Mouse (Mus musculus) small intestine, adult 2 months (tissue): ENCODE data around the gene Ube2d1. TPM values are rescaled to one million over a fixed set of nuclear protein-coding genes. Genes with fewer than 3 reads are reported as not detected.
A peak's percentile ranks its signal among the peaks of the same experiment; 100 is the strongest.

ENCODE experiments used
- H3K27ac ChIP-seq: fragments of 200-500 bp; 2 replicates; pipeline ENCODE4 v1.5.1; 2012; ENCODE audit warnings: low read depth, low read length, control low read depth, inconsistent platforms; ENCODE audit not compliant: insufficient read depth
- H3K27me3 ChIP-seq: fragments of 200-500 bp; 2 replicates; pipeline ENCODE4 v1.6.1; 2012; ENCODE audit warnings: mild to moderate bottlenecking, moderate library complexity, low read length, inconsistent platforms; ENCODE audit not compliant: control insufficient read depth, insufficient read depth
- H3K36me3 ChIP-seq: fragments of 200-500 bp; 2 replicates; pipeline ENCODE4 v1.6.1; 2012; ENCODE audit warnings: mild to moderate bottlenecking, low read length, control low read depth, inconsistent platforms; ENCODE audit not compliant: control insufficient read depth, insufficient read depth
- H3K4me1 ChIP-seq: fragments of 200-500 bp; 2 replicates; pipeline ENCODE4 v1.6.1; 2012; ENCODE audit warnings: low read length, inconsistent platforms, mixed read lengths; ENCODE audit not compliant: control insufficient read depth, insufficient read depth, insufficient read length
- H3K4me3 ChIP-seq: fragments of 200-500 bp; 2 replicates; pipeline ENCODE4 v1.5.1; 2012; ENCODE audit warnings: low read depth, mild to moderate bottlenecking, control low read depth, inconsistent platforms, low read length, moderate library complexity
- CTCF ChIP-seq: fragments of 200-500 bp; IDR thresholded peaks from 2 replicates; pipeline ENCODE4 v1.5.1; 2012; ENCODE audit warnings: low read depth, mild to moderate bottlenecking, control low read depth, inconsistent platforms, low read length, moderate library complexity, mixed read lengths; ENCODE audit not compliant: insufficient replicate concordance, insufficient read length; ENCODE audit errors: extremely low read depth
- POLR2A ChIP-seq: fragments of 200-500 bp; IDR thresholded peaks from 2 replicates; pipeline ENCODE4 v1.6.1; 2012; ENCODE audit warnings: low read depth, mild to moderate bottlenecking, control low read depth, inconsistent platforms, low read length, moderate library complexity
- WGBS: fragments of 180-500 bp; shearing (Covaris S2); methylation state at CpG from one replicate; pipeline ENCODE4 v1.1.7; 2018; 5-methylcytosine and 5-hydroxymethylcytosine counted together
- polyA plus RNA-seq: library from polyadenylated mRNA; depleted of rRNA; stranded (reverse); fragments of >200 nt; gene quantifications from 2 replicates; pipeline ENCODE4 v1.2.3, GENCODE M21; 2012

The Ube2d1 gene
- polyA plus RNA-seq, 1 experiment = 18.4 TPM

- Histone ChIP-seq H3K27ac (no peak overlapping the region), H3K4me3 (no peak overlapping the region), H3K4me1 (no peaks in the 10 kb centered on the region), H3K27me3 (no peaks in the 10 kb centered on the region), H3K36me3 (no peaks in the 10 kb centered on the region)
- TF ChIP-seq CTCF = no peak
- no peak for TF ChIP-seq POLR2A
- WGBS = 44% methylated on average over 3 of the region's 3 CpGs
These were observed 29.5 kb upstream of the Ube2d1 start for GRCm38 (mm10) chr10:71314596-71314995.

- H3K27me3 ChIP-seq = no peaks in the 10 kb centered on the region
- no peak for TF ChIP-seq CTCF
- no peak for TF ChIP-seq POLR2A
- H3K27ac ChIP-seq = no peak overlapping the region
- WGBS = 53% methylated on average over 3 of the region's 3 CpGs
- H3K36me3 ChIP-seq = no peaks in the 10 kb centered on the region
- no peaks in the 10 kb centered on the region for H3K4me1 ChIP-seq
- no peak overlapping the region for H3K4me3 ChIP-seq
These were observed 25.2 kb upstream of the Ube2d1 start for GRCm38 (mm10) chr10:71310288-71310687.

GRCm38 (mm10) chr10:71308199-71308598 lies 23.1 kb upstream of the Ube2d1 start:
- H3K27ac ChIP-seq = no peak overlapping the region
- 82% methylated on average over 5 of the region's 5 CpGs for WGBS
- H3K4me1 ChIP-seq = no peaks in the 10 kb centered on the region
- no peaks in the 10 kb centered on the region for H3K27me3 ChIP-seq
- no peaks in the 10 kb centered on the region for H3K36me3 ChIP-seq
- no peak overlapping the region for H3K4me3 ChIP-seq
- TF ChIP-seq CTCF (no peak), POLR2A (no peak)

GRCm38 (mm10) chr10:71306759-71307158 lies 21.7 kb upstream of the Ube2d1 start:
- Histone ChIP-seq H3K36me3 (no peaks in the 10 kb centered on the region), H3K27me3 (no peaks in the 10 kb centered on the region), H3K27ac (no peak overlapping the region), H3K4me3 (no peak overlapping the region), H3K4me1 (no peaks in the 10 kb centered on the region)
- TF ChIP-seq CTCF (no peak), POLR2A (no peak)
- WGBS = 62% methylated on average over 6 of the region's 6 CpGs

GRCm38 (mm10) chr10:71306190-71306589 lies 21.1 kb upstream of the Ube2d1 start:
- Histone ChIP-seq H3K4me1 (no peaks in the 10 kb centered on the region), H3K4me3 (no peak overlapping the region; the same call in 1 of the 2 replicates), H3K27me3 (no peaks in the 10 kb centered on the region), H3K36me3 (no peaks in the 10 kb centered on the region), H3K27ac (no peak overlapping the region)
- no peak for TF ChIP-seq POLR2A
- TF ChIP-seq CTCF = peak; percentile 53; the same call in 1 of the 2 replicates
- WGBS = 16% methylated on average over 6 of the region's 6 CpGs

- WGBS = 21% methylated on average over 5 of the region's 5 CpGs
- Histone ChIP-seq H3K4me1 (no peaks in the 10 kb centered on the region), H3K27ac (no peak overlapping the region), H3K36me3 (no peaks in the 10 kb centered on the region), H3K27me3 (peaks cover 5% of the 10 kb centered on the region), H3K4me3 (no peak overlapping the region)
- TF ChIP-seq POLR2A (no peak), CTCF (no peak)
These were observed 17.4 kb upstream of the Ube2d1 start for GRCm38 (mm10) chr10:71302490-71302889.

- peaks cover 5% of the 10 kb centered on the region for H3K27me3 ChIP-seq
- H3K27ac ChIP-seq = no peak overlapping the region
- 69% methylated on average over 16 of the region's 16 CpGs for WGBS
- TF ChIP-seq POLR2A (no peak), CTCF (no peak)
- no peaks in the 10 kb centered on the region for H3K4me1 ChIP-seq
- H3K36me3 ChIP-seq = no peaks in the 10 kb centered on the region
- no peak overlapping the region for H3K4me3 ChIP-seq
These were observed 15.1 kb upstream of the Ube2d1 start for GRCm38 (mm10) chr10:71300161-71300560.
